Mouse (Mus musculus) kidney, embryonic 16.5 days (tissue): ENCODE measurements around the gene Mta3. TPM values are rescaled to one million over a fixed set of nuclear protein-coding genes. Genes with fewer than 3 reads are reported as not detected.

Source experiments
- ATAC-seq: fragments of 200-750 bp; cut with Nextera tagmentation; 2 replicates; pipeline ENCODE4 v1.8.0; 2017; ENCODE audit warnings: moderate TSS enrichment; ENCODE audit not compliant: low FRiP score, low TSS enrichment
- H3K27ac ChIP-seq: fragments of 300-500 bp; sonication (generic); 2 replicates; pipeline ENCODE4 v1.5.1; 2014; ENCODE audit warnings: low read length
- H3K27me3 ChIP-seq: fragments of 300-500 bp; sonication (generic); 2 replicates; pipeline ENCODE4 v1.6.1; 2014; ENCODE audit warnings: low read length, control low read depth, mixed read lengths; ENCODE audit not compliant: insufficient read depth
- H3K36me3 ChIP-seq: fragments of 300-500 bp; sonication (generic); 2 replicates; pipeline ENCODE4 v1.6.1; 2014; ENCODE audit warnings: low read length, control low read depth, mixed read lengths; ENCODE audit not compliant: insufficient read depth
- H3K4me1 ChIP-seq: fragments of 300-500 bp; sonication (generic); 2 replicates; pipeline ENCODE4 v1.6.1; 2014; ENCODE audit warnings: low read length, control low read depth, mixed read lengths; ENCODE audit not compliant: insufficient read depth
- H3K4me2 ChIP-seq: fragments of 300-500 bp; sonication (generic); replicated peaks from 2 replicates; pipeline ENCODE4 v1.6.1; 2014; ENCODE audit warnings: low read depth, low read length
- H3K4me3 ChIP-seq: fragments of 300-500 bp; sonication (generic); 2 replicates; pipeline ENCODE4 v1.5.1; 2014; ENCODE audit warnings: mild to moderate bottlenecking, low read length
- H3K9ac ChIP-seq: fragments of 300-500 bp; sonication (generic); replicated peaks from 2 replicates; pipeline ENCODE4 v1.6.1; 2014; ENCODE audit warnings: low read length
- H3K9me3 ChIP-seq: fragments of 300-500 bp; sonication (generic); 2 replicates; pipeline ENCODE4 v1.6.1; 2016; ENCODE audit warnings: low read length, control low read depth
- WGBS: fragments of 180-500 bp; shearing (Covaris S2); extraction: QIAGEN DNeasy Blood & Tissue Kit; methylation state at CpG from one replicate; pipeline ENCODE4 v1.1.7; 2014; 5-methylcytosine and 5-hydroxymethylcytosine counted together
- polyA plus RNA-seq: library from polyadenylated mRNA; unstranded; fragments of >200 nt; fragmentation: Nextera tagmentation; extraction: Ambion mirVana; gene quantifications from 2 replicates; pipeline ENCODE4 v1.2.1, GENCODE M21; 2015

Gene Mta3
- polyA plus RNA-seq, 1 experiment from 2014 or later = 39.6 TPM

DNA sequence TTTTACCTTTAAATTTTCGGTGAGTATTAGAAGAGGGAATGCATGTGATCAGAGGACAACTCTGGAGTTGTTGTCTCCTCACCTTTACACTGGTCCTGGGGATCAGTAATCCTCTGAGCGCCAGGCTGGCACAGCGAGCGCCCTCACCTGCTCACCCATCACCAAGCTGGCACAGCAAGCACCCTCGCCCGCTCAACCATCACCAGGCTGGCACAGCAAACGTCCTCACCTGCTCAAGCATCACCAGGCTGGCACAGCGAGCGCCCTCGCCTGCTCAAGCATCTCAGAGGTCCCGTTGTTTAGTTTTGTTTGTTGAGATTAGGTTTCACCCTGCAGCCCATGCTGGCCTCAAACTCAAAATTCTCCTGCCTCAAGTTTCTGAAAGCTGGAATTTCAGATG lies 20.5 kb downstream of the Mta3 start:
- no peak overlapping the region for H3K4me2 ChIP-seq
- WGBS = 68% methylated on average over 11 of the region's 11 CpGs
- H3K36me3 ChIP-seq = no peaks in the 10 kb centered on the region
- no peaks in the 10 kb centered on the region for H3K27me3 ChIP-seq
- H3K4me1 ChIP-seq = peaks cover 5% of the 10 kb centered on the region; the same call in 1 of the 2 replicates
- no peak for ATAC-seq
- H3K27ac ChIP-seq = no peak overlapping the region
- H3K9ac ChIP-seq = no peak overlapping the region
- H3K9me3 ChIP-seq = no peaks in the 10 kb centered on the region
- no peak overlapping the region for H3K4me3 ChIP-seq

GRCm38 (mm10) chr17:83727707-83728106 lies 21.7 kb downstream of the Mta3 start:
- peaks cover 11% of the 10 kb centered on the region; the same call in 1 of the 2 replicates for H3K4me1 ChIP-seq
- H3K36me3 ChIP-seq = no peaks in the 10 kb centered on the region
- H3K4me2 ChIP-seq = no peak overlapping the region
- no peak overlapping the region for H3K9ac ChIP-seq
- no peaks in the 10 kb centered on the region for H3K9me3 ChIP-seq
- 91% methylated on average over 4 of the region's 4 CpGs for WGBS
- H3K27me3 ChIP-seq = no peaks in the 10 kb centered on the region
- H3K4me3 ChIP-seq = no peak overlapping the region
- H3K27ac ChIP-seq = no peak overlapping the region
- ATAC-seq = no peak

GRCm38 (mm10) chr17:83729029-83729428 lies 23.1 kb downstream of the Mta3 start:
- no peak overlapping the region for H3K9ac ChIP-seq
- no peak for ATAC-seq
- H3K4me3 ChIP-seq = no peak overlapping the region
- H3K4me2 ChIP-seq = no peak overlapping the region
- WGBS = 93% methylated on average over 9 of the region's 9 CpGs
- no peaks in the 10 kb centered on the region for H3K27me3 ChIP-seq
- H3K36me3 ChIP-seq = no peaks in the 10 kb centered on the region
- H3K4me1 ChIP-seq = peaks cover 11% of the 10 kb centered on the region; the same call in 1 of the 2 replicates
- no peak overlapping the region for H3K27ac ChIP-seq
- H3K9me3 ChIP-seq = no peaks in the 10 kb centered on the region

DNA sequence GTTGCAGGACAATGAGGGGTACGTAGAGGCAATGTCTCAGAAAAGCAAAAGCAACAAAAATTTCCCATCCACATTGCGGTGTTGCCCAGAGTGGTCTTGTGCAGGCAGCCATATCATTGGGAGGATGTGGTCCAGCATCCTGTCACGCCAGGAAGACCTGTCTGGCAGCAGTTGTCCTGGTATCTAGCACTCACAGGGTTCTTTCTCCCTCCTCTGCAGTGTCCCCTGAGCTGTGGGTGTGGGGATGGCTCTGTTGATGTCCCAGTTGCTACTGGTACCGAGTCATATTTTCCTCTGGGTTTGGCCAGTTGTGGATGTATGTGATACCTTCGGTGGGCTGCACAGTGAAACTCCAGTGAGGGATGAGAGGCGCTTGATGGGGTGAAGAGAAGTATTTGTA lies 24.2 kb downstream of the Mta3 start:
- no peak for ATAC-seq
- WGBS = 94% methylated on average over 6 of the region's 6 CpGs

GRCm38 (mm10) chr17:83732166-83732629 lies 26.2 kb downstream of the Mta3 start:
- H3K4me1 ChIP-seq = peaks cover 7% of the 10 kb centered on the region; the same call in 1 of the 2 replicates
- no peak overlapping the region for H3K4me3 ChIP-seq
- no peak overlapping the region for H3K9ac ChIP-seq
- H3K4me2 ChIP-seq = no peak overlapping the region
- no peaks in the 10 kb centered on the region for H3K36me3 ChIP-seq
- no peak overlapping the region for H3K27ac ChIP-seq
- peak; percentile 59; the same call in 1 of the 2 replicates for ATAC-seq
- H3K9me3 ChIP-seq = no peaks in the 10 kb centered on the region
- WGBS = 52% methylated on average over 10 of the region's 10 CpGs
- H3K27me3 ChIP-seq = no peaks in the 10 kb centered on the region

More for the DNA sequence above, 24.2 kb downstream of the Mta3 start:
- H3K4me1 ChIP-seq = peaks cover 11% of the 10 kb centered on the region; the same call in 1 of the 2 replicates
- no peaks in the 10 kb centered on the region for H3K9me3 ChIP-seq
- H3K4me3 ChIP-seq = no peak overlapping the region
- H3K36me3 ChIP-seq = no peaks in the 10 kb centered on the region
- H3K9ac ChIP-seq = no peak overlapping the region
- H3K27me3 ChIP-seq = no peaks in the 10 kb centered on the region
- no peak overlapping the region for H3K4me2 ChIP-seq
- H3K27ac ChIP-seq = no peak overlapping the region

- Histone ChIP-seq H3K9me3 (no peaks in the 10 kb centered on the region), H3K4me3 (no peak overlapping the region), H3K4me2 (no peak overlapping the region), H3K4me1 (peaks cover 7% of the 10 kb centered on the region; the same call in 1 of the 2 replicates), H3K27ac (no peak overlapping the region), H3K9ac (no peak overlapping the region), H3K27me3 (no peaks in the 10 kb centered on the region), H3K36me3 (no peaks in the 10 kb centered on the region)
- no peak for ATAC-seq
- WGBS = 41% methylated on average over 5 of the region's 5 CpGs
Observed at GRCm38 (mm10) chr17:83732801-83733200, 26.8 kb downstream of the Mta3 start.

GRCm38 (mm10) chr17:83736701-83737100 lies 30.7 kb downstream of the Mta3 start:
- WGBS = 93% methylated on average over 9 of the region's 9 CpGs
- Histone ChIP-seq H3K9me3 (no peaks in the 10 kb centered on the region), H3K9ac (no peak overlapping the region), H3K27me3 (no peaks in the 10 kb centered on the region), H3K4me2 (no peak overlapping the region), H3K4me1 (peaks cover 4% of the 10 kb centered on the region; the same call in 1 of the 2 replicates), H3K36me3 (0 out of 2 replicates have a peak, but pooled peaks cover 6% of the 10 kb centered on the region), H3K27ac (no peak overlapping the region), H3K4me3 (no peak overlapping the region)
- no peak for ATAC-seq

DNA sequence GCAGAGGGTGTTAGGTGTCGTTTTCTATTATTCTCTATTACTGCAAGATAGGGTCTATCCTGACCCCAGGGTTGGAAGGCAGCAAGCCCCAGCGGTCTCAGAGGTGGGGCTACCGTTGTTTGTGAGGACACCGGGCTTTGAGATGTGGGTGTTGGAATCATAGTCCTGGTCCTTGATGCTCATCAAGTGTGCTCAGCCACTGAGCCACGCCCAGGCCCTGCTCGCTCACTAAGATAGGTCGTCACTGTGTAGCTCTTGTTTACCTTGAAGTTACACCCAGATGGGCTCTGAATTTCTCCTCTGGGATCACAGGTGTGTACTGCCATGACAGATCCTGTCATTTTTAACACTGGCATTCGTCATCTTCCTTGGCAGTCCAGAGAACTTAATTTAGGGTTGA lies 31.8 kb downstream of the Mta3 start:
- no peak overlapping the region for H3K9ac ChIP-seq

GRCm38 (mm10) chr17:83740135-83740676 lies 34.2 kb downstream of the Mta3 start:
- Histone ChIP-seq H3K4me2 (no peak overlapping the region), H3K27me3 (no peaks in the 10 kb centered on the region), H3K9me3 (peaks cover 7% of the 10 kb centered on the region), H3K4me1 (no peaks in the 10 kb centered on the region), H3K36me3 (peaks cover 20% of the 10 kb centered on the region), H3K9ac (no peak overlapping the region), H3K4me3 (no peak overlapping the region), H3K27ac (no peak overlapping the region)
- ATAC-seq = no peak
- WGBS = 82% methylated on average over 7 of the region's 7 CpGs

More for the DNA sequence above, 31.8 kb downstream of the Mta3 start:
- Histone ChIP-seq H3K9me3 (no peaks in the 10 kb centered on the region), H3K4me2 (no peak overlapping the region), H3K27me3 (no peaks in the 10 kb centered on the region), H3K4me1 (no peaks in the 10 kb centered on the region), H3K27ac (no peak overlapping the region), H3K4me3 (no peak overlapping the region), H3K36me3 (0 out of 2 replicates have a peak, but pooled peaks cover 6% of the 10 kb centered on the region)
- ATAC-seq = no peak
- 87% methylated on average over 8 of the region's 8 CpGs for WGBS

GRCm38 (mm10) chr17:83741243-83741642 lies 35.3 kb downstream of the Mta3 start:
- Histone ChIP-seq H3K4me3 (no peak overlapping the region), H3K4me2 (no peak overlapping the region), H3K9ac (no peak overlapping the region), H3K9me3 (peaks cover 7% of the 10 kb centered on the region), H3K36me3 (peaks cover 23% of the 10 kb centered on the region), H3K4me1 (no peaks in the 10 kb centered on the region), H3K27me3 (no peaks in the 10 kb centered on the region), H3K27ac (no peak overlapping the region)
- ATAC-seq = no peak
- 88% methylated on average over 6 of the region's 6 CpGs for WGBS
